Mouse (Mus musculus) myocyte (in vitro differentiated cells): ENCODE measurements at regions not wholly inside any gene's neighbourhood (a gene's known extent, or its start where the extent isn't known, plus 50 kb on each side); places are given as distances from the start of the nearest gene placed in this dataset.

Source experiments
- H3K27me3 ChIP-seq: one replicate; pipeline ENCODE4 v1.6.1; 2011; ENCODE audit not compliant: control insufficient read depth, insufficient read depth, insufficient read length
- H3K36me3 ChIP-seq: one replicate; pipeline ENCODE4 v1.6.1; 2011; ENCODE audit not compliant: control insufficient read depth, insufficient read depth
- H3K4me2 ChIP-seq: one replicate; pipeline ENCODE4 v1.6.1; 2011; ENCODE audit warnings: low read depth, control low read depth
- H3K4me3 ChIP-seq: one replicate; pipeline ENCODE4 v1.5.1; 2011; ENCODE audit warnings: mild to moderate bottlenecking, control low read depth, moderate library complexity
- H3K79me2 ChIP-seq: one replicate; pipeline ENCODE4 v1.6.1; 2011; ENCODE audit not compliant: control insufficient read depth, insufficient read depth
- H3ac ChIP-seq: one replicate; pipeline ENCODE4 v1.6.1; 2011; ENCODE audit not compliant: control insufficient read depth, insufficient read length
- CEBPB ChIP-seq: IDR thresholded peaks from 2 replicates; pipeline ENCODE4 v1.6.1; 2011; ENCODE audit warnings: mild to moderate bottlenecking, moderate library complexity; ENCODE audit not compliant: poor library complexity, insufficient read depth, severe bottlenecking
- E2F4 ChIP-seq: IDR thresholded peaks from one replicate; pipeline ENCODE4 v1.6.1; 2011; ENCODE audit warnings: mild to moderate bottlenecking, control low read depth, moderate library complexity; ENCODE audit not compliant: insufficient read depth
- MAX ChIP-seq: IDR thresholded peaks from one replicate; pipeline ENCODE4 v1.6.1; 2011; ENCODE audit warnings: low read depth, mild to moderate bottlenecking, control low read depth
- MYOD1 ChIP-seq, 3 experiments: IDR thresholded peaks; one replicate each; pipeline ENCODE4 v1.6.1; 2011; ENCODE audit warnings: control low read depth in 2 of 3, low read depth in 2 of 3, mild to moderate bottlenecking in 2 of 3, moderate library complexity in 1 of 3; ENCODE audit not compliant: insufficient read length in 2 of 3, control insufficient read depth in 1 of 3
- MYOG ChIP-seq, 3 experiments: IDR thresholded peaks; one replicate each; pipeline ENCODE4 v1.6.1; 2011; ENCODE audit warnings: control low read depth in 2 of 3, low read depth in 2 of 3, mild to moderate bottlenecking in 2 of 3; ENCODE audit not compliant: insufficient read length in 2 of 3, control insufficient read depth in 1 of 3, insufficient read depth in 1 of 3
- POLR2A ChIP-seq: IDR thresholded peaks from one replicate; pipeline ENCODE4 v1.6.1; 2011; ENCODE audit warnings: low read depth, mild to moderate bottlenecking, control low read depth, moderate library complexity; ENCODE audit not compliant: insufficient read length
- POLR2AphosphoS2 ChIP-seq: IDR thresholded peaks from one replicate; pipeline ENCODE4 v1.6.1; 2011; ENCODE audit warnings: low read depth, control low read depth; ENCODE audit not compliant: insufficient read length
- REST ChIP-seq: IDR thresholded peaks from one replicate; pipeline ENCODE4 v1.6.1; 2011; ENCODE audit warnings: mild to moderate bottlenecking, control low read depth, moderate library complexity; ENCODE audit not compliant: insufficient read depth, insufficient read length
- SRF ChIP-seq: IDR thresholded peaks from one replicate; pipeline ENCODE4 v1.6.1; 2011; ENCODE audit warnings: low read depth; ENCODE audit not compliant: control insufficient read depth, insufficient read length
- TCF12 ChIP-seq: IDR thresholded peaks from one replicate; pipeline ENCODE4 v1.6.1; 2011; ENCODE audit warnings: mild to moderate bottlenecking, control low read depth; ENCODE audit not compliant: poor library complexity, insufficient read depth, severe bottlenecking
- TCF3 ChIP-seq: IDR thresholded peaks from one replicate; pipeline ENCODE4 v1.6.1; 2011; ENCODE audit warnings: low read depth, control low read depth; ENCODE audit not compliant: insufficient read length
- USF1 ChIP-seq: IDR thresholded peaks from one replicate; pipeline ENCODE4 v1.6.1; 2011; ENCODE audit warnings: low read depth, mild to moderate bottlenecking, control low read depth, moderate library complexity

DNA sequence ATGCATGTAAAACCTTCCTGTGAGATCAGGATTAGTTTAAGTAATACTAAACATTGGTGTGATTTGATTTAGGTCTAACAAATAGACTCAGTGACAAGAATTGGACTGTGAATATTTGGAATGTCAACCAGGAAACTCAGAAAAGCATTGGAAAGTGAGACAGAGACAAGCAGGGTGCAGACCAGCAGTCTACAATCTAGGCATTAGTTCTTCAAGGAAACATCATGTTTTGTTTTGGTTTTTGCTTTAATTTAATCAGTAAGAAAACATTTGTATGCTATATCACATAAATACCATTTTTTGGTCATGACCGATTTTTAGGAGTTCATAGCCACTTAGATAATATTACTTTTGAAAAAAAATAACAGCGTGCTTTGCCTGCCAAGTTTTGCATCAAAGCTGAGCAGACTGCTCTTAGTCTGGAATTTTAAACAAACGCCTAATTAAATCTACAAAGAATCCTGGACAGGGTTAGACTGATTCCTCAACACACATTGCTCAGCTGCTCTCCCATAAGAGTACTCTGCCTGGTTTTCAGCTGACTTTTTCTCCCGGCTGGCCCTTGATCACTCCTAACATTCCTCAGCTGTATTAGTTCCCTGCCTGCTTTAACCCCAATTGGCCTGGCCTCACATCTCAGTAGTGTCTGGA lies 396.5 kb upstream of the Kcnh7 start:
- Histone ChIP-seq H3K4me2 (no peak overlapping the region), H3K79me2 (no peaks in the 10 kb centered on the region), H3K27me3 (no peaks in the 10 kb centered on the region), H3K4me3 (no peak overlapping the region), H3ac (no peak overlapping the region), H3K36me3 (no peaks in the 10 kb centered on the region)
- TF ChIP-seq MYOG (IDR thresholded peaks at IDR 0.05; ENCODE audit: control insufficient read depth in 1 of 3, insufficient read depth in 1 of 3, insufficient read length in 2 of 3, low read depth in 2 of 3) (no peak), POLR2A (no peak), TCF12 (no peak), TCF3 (no peak), CEBPB (no peak), REST (no peak), SRF (no peak)

DNA sequence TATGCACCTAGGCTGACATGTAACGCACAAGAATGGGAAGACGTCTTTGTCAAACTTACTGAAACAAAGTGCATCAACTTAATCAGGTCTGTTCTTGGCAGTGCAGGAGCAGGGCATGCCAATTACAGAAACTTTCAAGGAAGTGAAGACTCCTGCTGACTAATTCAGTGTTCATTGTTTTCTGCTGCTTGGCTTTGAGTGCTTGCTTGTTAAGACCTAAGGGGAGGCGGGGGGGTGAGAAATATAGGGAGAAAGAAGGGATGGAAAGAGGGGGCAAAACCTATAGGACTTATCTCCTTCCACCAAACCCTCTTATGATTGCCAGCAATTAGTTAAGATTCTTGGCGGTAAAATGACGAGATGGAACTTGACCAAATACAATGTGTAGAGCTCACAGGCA lies 391.1 kb upstream of the Kcnh7 start:
- Histone ChIP-seq H3K4me3 (no peak overlapping the region), H3ac (no peak overlapping the region), H3K27me3 (no peaks in the 10 kb centered on the region), H3K36me3 (no peaks in the 10 kb centered on the region), H3K79me2 (no peaks in the 10 kb centered on the region), H3K4me2 (no peak overlapping the region)
- TF ChIP-seq MYOD1 (IDR thresholded peaks at IDR 0.05; ENCODE audit: control insufficient read depth in 1 of 3, insufficient read length in 2 of 3, low read depth in 2 of 3), result no peak
- no peak for TF ChIP-seq MYOG (IDR thresholded peaks at IDR 0.05; ENCODE audit: control insufficient read depth in 1 of 3, insufficient read depth in 1 of 3, insufficient read length in 2 of 3, low read depth in 2 of 3)
- TF ChIP-seq REST, result no peak
- no peak for TF ChIP-seq SRF
- no peak for TF ChIP-seq TCF3
- no peak for TF ChIP-seq E2F4
- TF ChIP-seq CEBPB, result no peak
- no peak for TF ChIP-seq MAX
- no peak for TF ChIP-seq TCF12
- no peak for TF ChIP-seq POLR2A
- no peak for TF ChIP-seq USF1

DNA sequence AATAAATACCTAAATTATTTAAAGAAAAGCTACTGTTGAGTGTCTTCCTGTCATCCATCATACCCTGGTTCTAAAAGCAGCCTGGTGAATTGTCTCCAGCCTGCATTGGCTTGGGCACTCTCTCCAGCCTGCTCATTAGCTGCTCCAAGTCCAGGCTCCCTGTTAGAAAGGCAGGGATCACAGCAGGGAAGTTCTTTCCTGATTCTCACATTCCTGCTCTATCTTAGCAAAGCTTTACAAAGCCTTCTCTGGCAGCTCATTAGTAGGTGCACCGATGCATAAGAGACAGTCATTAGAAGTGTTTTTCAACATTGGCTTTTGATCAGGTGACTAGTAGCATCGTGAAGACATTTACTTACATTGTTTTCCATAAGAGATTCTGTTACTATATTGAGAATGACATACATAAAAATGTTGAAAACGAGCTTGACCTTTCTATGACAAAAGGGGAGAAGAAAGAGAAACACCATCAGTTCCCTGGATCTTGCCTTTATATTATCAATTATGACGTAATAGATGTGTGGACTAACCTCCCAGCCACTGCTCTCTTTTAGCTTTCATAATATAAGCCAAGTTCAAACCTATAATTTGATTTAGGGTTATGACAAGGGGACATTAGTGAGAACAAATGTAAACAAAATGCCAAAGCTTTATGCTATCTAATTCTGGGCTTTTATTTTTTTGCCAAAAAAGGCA lies 390.1 kb upstream of the Kcnh7 start:
- no peak overlapping the region for H3K4me2 ChIP-seq
- H3K27me3 ChIP-seq, result no peaks in the 10 kb centered on the region
- H3K79me2 ChIP-seq, result no peaks in the 10 kb centered on the region
- TF ChIP-seq TCF3 (no peak), POLR2A (no peak), TCF12 (no peak), REST (no peak), MYOG (IDR thresholded peaks at IDR 0.05; ENCODE audit: control insufficient read depth in 1 of 3, insufficient read depth in 1 of 3, insufficient read length in 2 of 3, low read depth in 2 of 3) (no peak), E2F4 (no peak), CEBPB (no peak)
- H3K36me3 ChIP-seq, result no peaks in the 10 kb centered on the region
- no peak overlapping the region for H3ac ChIP-seq
- H3K4me3 ChIP-seq, result no peak overlapping the region

DNA sequence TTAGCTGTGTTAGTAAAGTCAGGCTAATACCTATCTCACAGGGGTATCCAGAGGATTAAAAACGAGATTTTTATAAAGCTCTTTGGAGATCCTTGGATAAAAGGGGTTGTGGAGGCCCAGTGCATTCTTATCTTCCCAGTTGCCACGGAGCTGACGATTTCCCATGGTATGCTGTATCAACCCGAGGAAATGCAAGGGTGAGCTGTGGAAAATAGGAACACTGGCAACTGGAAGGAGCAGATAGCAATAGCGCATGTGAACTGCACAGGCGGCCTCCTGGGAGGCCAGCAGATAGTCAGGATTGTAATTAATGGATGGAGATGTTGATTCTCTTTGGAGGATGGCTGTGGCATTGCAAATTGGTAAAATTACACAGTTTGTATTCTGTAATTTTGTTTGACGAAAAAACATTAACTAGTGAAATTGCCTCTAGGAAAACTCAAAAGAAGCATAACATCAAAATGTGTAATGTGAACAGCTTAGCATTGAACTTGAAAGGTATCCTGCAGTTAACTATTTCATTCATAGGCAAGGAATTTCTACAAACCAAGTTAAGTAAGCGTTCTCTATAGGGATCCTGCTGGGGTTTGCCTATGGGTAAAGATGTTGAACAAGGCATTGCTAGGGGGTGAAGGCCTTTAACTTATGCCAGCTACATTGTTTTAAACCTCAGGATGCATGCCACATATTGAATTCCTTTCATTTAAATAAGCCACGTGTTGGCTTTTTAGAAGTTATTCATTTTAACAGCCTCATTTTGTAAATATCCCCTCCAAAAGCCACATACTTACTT lies 389.1 kb upstream of the Kcnh7 start:
- TF ChIP-seq TCF12, result no peak
- TF ChIP-seq REST, result no peak
- no peak for TF ChIP-seq TCF3
- no peak for TF ChIP-seq MYOD1 (IDR thresholded peaks at IDR 0.05; ENCODE audit: control insufficient read depth in 1 of 3, insufficient read length in 2 of 3, low read depth in 2 of 3)
- no peak for TF ChIP-seq POLR2AphosphoS2
- TF ChIP-seq USF1, result no peak
- Histone ChIP-seq H3K4me2 (no peak overlapping the region), H3K4me3 (no peak overlapping the region)

More for the DNA sequence above, 389.1 kb upstream of the Kcnh7 start:
- no peaks in the 10 kb centered on the region for H3K79me2 ChIP-seq
- no peak overlapping the region for H3ac ChIP-seq
- H3K36me3 ChIP-seq, result no peaks in the 10 kb centered on the region
- no peaks in the 10 kb centered on the region for H3K27me3 ChIP-seq
